Mouse (Mus musculus) heart, adult 9 months (tissue): ENCODE measurements around the gene Rem1.
"Not testable (repeated sequence)": the region's sequence is repeated elsewhere in the genome, so short reads cannot be mapped to it uniquely, and the experiment has no call there.

ENCODE experiments used
- DNase-seq, 2 experiments: peaks; one replicate each; pipeline ENCODE4 v3.0.0; 2022; ENCODE audit warnings: low spot score in 2 of 2

The Rem1 gene

DNA sequence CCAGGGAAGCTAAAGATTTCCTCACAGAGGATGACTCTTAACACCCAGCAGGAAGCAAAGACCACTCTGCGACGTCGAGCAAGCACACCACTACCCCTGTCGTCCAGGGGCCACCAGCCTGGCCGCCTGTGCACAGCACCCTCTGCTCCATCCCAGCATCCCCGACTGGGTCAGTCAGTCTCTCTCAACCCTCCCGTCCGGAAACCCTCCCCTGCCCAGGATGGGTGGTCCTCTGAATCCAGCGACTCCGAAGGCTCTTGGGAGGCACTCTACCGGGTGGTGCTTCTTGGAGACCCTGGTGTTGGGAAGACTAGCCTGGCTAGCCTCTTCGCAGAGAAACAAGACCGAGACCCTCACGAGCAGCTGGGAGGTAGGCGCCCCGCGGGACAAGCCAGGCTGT, 1.3 kb downstream of the Rem1 start:
- no peak for DNase-seq

- no peak for DNase-seq
Observed at GRCm38 (mm10) chr2:152629239-152629638, 2.5 kb downstream of the Rem1 start.

GRCm38 (mm10) chr2:152629904-152630303, 3.2 kb downstream of the Rem1 start:
- no peak for DNase-seq

DNA sequence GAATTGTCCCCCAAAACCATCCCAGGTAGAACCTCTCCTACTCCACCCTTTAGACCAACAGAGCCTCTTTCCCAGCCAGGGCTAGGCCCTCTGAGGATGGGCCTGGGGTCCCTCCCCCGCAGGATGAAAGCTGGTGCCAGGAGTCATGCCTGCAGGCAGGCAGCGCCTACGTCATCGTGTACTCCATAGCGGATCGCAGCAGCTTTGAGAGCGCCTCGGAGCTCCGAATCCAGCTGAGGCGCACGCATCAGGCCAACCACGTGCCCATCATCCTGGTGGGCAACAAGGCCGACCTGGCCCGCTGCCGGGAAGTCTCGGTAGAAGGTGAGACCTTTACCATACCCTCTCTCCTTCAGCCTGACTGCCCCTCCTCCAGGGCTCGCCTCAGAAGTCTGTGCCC, 6.6 kb downstream of the Rem1 start:
- DNase-seq, result no peak

DNA sequence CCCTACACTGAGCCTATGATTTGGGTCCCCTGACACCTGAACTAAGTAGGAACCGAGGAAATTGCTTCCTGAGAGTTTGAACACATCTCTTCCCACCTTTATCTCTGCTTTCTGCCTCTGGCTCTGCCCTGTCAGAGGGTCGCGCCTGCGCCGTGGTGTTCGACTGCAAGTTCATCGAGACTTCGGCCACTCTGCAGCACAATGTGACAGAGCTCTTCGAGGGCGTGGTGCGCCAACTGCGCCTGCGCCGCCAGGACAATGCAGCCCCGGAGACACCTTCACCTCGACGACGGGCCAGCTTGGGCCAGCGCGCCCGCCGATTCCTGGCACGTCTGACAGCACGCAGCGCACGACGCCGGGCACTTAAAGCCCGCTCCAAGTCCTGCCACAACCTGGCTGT, 7.6 kb downstream of the Rem1 start:
- DNase-seq, result no peak

- DNase-seq, result peak; percentile 86 to 90
Observed at GRCm38 (mm10) chr2:152636246-152637005, 9.7 kb downstream of the Rem1 start.

- no peak for DNase-seq
Observed at GRCm38 (mm10) chr2:152637006-152637322, 10.2 kb downstream of the Rem1 start.

DNA sequence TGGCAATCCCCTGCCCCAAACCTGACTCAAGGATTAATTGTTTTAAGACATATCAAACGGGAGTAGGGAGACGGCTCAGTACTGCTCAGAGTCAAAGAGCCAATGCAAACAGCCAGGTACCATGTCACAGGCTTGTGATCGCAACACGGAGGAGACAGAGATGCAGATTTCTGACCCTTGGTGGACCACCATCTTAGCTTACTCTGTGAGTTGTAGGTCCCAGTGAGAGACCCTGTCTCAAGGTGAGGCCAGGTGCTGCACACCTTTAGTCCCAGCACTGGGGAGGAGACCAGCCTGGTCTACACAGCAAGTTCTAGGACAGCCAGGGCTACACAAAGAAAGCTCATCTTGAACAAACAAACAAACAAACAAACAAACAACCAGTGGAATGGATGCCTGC, 10.6 kb downstream of the Rem1 start:
- DNase-seq, result no peak

DNA sequence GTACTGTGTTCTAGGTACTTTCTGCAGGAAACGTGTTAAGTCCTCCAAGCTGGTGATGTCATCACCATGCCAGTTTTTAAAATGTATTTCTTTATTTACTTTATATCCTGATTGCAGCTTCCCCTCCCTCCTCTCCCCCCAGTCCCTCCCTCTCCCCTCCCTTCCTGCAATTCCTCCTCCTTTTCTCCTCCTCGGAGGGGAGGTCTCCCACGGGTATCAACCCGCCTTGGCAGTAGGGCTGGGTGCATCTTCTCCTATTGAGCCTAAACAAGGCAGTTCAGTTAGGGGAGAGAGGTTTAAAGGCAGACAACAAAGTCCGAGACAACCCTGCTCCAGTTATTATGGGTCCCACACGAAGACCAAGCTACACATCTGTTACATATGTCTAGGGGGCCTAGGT, 12.1 kb downstream of the Rem1 start:
- no peak for DNase-seq

- DNase-seq, result peak; percentile 77 to 83
Observed at GRCm38 (mm10) chr2:152639406-152640113, 12.8 kb downstream of the Rem1 start.

GRCm38 (mm10) chr2:152652901-152653620, 26.3 kb downstream of the Rem1 start:
- peak; percentile 73 to 74 for DNase-seq

- DNase-seq, result peak; percentile 70 to 71
Observed at GRCm38 (mm10) chr2:152653874-152654715, 27.3 kb downstream of the Rem1 start.

- DNase-seq, result no peak
Observed at GRCm38 (mm10) chr2:152657398-152657797, 30.6 kb downstream of the Rem1 start.

DNA sequence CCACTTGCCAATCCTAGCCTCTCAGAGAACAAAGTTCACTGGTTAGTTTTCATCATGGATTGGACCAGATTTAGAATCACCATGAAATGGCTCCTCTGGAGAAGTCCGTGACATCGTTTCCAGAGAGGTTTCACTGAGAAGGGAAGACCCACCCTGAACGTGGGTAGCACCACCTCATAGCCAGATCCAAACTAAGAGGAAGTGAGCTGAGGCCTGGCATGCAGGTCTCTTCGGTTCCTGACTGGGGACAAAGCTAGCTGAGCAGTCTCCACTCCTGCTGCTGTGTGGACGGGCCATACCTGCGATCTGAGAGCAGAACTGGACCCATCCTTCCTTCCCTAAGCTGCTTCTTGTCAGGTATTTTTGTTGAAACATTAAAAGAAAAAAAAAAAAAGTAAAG, 34.4 kb downstream of the Rem1 start:
- no peak for DNase-seq

DNA sequence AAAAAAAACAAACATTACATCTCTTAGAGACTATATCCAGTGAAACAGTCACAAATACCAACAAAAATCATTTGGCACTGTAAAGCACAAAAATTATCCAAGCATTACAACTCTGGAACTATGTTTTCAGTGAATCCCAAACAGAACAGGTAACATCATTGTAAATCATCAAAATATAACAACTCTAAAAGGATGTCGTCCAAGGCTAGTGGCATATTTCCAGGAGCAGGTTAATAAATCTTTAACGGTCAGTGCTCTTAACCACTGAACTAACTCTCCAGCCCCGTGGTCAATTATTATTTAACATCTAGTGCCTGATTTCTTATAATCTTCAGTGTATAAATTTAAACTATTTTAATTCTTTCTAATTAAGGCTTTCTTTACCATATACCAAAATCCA, 39.4 kb downstream of the Rem1 start:
- not testable (repeated sequence) for DNase-seq

DNA sequence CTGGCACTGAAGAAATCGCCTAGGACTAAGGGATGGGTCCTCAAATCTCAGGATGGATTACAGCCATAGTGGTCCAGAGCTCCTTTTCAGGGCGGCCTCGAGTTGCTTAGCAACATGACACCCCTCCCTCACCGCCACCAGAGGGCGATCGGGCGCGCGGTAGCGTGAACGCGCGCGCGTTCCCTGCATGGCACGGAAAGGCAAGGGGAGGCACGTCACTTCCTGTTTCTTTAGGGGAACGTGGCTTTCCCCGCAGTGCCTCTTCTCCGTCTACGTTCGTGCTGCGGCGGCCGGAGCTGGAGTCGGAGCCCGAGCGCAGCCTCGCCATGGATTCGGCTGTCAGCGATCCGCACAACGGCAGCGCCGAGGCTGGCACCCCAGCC, 42.5 kb downstream of the Rem1 start, which contains the start of gene H13:
TSS of gene H13 (plus strand) at position 206 of the 383 bp plus-strand sequence.
- DNase-seq, result peak; percentile 92 to 95

GRCm38 (mm10) chr2:152669639-152670484, 43.1 kb downstream of the Rem1 start:
- no peak for DNase-seq

DNA sequence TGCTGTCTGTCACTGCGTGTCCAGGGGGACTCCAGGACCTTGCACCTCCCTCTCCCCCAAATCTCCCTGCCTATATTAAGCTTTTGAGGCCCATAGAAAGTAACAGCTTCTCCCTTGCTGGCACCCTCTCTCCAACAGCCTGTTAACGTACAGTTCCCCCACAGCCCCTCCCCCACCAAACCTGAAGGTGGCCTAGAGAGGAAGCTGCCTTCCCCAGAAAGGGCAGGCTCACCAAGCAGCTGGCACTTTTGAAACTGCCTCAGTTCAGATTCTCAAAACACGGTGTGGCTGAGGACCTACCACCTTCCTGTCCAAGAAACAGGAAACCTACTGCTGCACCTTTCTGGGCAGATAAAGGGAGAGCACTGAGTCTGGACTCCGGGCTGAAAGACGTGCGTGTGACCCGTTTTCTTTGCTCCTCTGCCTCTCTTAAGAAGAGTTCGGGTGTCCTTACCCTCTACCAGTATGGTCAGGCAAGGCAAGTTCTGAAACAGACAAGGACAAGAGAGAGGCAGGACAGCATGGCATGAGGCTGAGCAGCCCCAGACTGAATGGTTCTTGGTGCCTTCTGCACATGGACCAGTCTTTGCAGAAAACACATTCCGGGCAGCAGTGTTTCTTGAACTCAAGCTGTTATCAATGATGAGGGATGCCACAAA, 44.4 kb downstream of the Rem1 start:
- no peak for DNase-seq

DNA sequence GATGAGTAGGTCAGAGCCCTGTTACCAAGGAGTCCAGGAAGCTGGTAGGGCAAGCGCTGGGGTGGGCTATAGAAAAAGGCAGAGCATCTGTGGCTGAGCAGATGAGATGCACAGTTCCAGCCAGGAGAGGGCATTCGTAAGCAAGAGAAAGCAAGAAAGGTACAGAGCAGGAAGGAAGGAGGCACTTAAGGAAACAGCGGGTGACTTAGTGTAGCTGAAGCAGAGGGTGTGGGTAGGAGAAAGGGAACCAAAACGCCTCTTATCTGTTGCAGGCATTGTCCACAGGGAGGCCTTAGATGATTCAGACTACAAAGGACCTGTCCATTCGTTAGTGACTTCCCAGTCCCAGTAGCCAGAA, 44.9 kb downstream of the Rem1 start:
- DNase-seq, result no peak

DNA sequence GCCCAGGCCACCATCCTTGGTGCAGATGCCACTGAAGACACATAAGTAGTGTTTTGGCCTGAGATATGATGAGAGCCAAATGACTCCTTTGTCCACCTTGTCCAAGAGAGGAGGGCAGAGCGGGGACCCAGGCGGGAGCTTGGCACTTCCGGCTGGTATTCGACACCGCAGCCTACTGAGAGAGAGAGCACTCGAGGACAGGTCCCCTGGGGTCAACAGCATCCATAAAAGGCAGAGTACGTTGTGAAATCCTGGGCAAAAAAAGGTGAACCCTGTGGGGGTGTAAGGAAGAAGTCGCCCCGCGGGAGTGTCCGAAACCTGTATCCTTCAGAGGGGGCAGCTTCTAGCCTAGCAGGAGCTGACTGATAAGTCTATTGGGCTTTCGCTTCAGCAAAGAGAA, 45.4 kb downstream of the Rem1 start:
- no peak for DNase-seq
